Mouse (Mus musculus): ENCODE data around the gene Cdh23.

The Cdh23 gene

DNA sequence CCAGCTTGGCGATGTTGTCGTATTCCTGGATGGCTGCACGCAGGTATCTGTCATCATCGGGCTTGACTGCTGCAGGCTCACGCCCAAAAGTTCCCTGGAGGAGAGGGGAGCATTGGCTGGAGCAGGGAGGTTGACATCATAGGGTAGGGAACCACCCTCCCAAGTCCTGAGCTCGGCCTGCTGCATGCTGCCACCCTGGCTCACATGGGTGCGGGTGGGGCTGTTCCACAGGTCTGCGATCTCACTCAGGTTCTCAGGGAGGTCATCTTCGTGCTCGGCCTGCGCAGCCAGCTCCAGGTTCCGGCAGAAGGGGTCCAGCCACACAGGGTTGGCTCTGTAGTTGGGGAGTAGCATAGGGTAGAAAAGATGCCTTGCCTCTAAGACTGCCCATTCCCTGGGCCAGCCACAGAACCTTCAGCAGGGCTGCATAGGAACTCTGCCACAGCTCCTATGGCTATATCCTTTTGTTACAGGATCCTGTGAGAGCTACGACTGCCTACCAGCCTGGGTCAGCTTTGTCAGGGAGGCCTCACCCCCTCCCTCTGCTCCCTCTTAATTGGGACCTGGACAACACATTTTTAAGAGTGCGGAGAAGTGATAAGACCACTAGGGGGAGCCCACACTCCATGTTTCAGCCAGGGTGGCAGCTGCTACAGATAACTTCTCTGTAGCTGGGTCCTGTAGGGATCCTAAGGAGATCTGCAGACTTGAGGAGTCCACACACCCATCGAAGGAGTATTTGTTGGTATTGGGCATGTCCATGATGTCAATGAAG is 391.2 kb downstream of the Cdh23 start:
- DNase-seq = peak; percentile 86

DNA sequence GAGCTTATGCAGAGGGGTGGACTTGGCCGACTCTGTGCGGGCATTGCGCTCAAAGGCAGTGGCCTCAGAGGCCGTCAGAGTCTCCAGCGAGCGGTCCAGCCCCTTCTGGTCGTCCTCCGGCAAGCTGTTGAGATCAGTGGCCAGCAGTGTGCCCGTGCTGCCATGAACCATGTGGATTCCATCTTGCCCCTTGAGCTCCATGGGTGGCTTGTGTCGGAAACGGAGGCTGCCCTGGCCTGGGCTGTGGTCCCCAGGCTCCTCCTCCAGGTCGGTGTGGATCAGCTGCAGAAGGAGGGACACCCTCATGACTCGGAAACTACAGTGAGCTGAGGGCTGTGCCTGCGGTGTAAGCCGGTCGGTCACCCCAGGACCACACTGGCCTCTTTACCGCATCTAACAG is 392.9 kb downstream of the Cdh23 start:
- DNase-seq = no peak

- no peak for DNase-seq
Observed at GRCm38 (mm10) chr10:60299636-60300035, 396.7 kb downstream of the Cdh23 start.

- DNase-seq = peak; percentile 77
Observed at GRCm38 (mm10) chr10:60296027-60296426, 400.3 kb downstream of the Cdh23 start.

DNA sequence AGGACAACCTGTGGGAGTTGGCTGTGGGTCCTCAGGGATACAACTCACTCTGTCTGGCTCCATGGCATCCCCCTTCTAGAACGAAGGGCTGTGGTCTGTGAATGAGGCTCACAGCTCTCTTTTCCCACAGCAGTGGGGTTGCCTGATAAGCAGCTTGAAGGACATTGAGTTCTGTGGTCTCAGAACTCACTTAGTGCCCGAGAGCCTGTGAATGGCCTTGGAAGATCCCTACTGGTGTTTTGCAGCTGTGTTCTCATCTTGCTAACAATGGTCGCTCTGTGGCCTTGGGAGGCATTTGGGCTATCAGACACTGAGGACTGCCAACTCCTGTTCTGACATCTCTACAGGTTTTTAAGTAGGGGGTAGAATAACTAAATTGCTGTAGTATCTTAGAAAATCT is 400.9 kb downstream of the Cdh23 start:
- no peak for DNase-seq

DNA sequence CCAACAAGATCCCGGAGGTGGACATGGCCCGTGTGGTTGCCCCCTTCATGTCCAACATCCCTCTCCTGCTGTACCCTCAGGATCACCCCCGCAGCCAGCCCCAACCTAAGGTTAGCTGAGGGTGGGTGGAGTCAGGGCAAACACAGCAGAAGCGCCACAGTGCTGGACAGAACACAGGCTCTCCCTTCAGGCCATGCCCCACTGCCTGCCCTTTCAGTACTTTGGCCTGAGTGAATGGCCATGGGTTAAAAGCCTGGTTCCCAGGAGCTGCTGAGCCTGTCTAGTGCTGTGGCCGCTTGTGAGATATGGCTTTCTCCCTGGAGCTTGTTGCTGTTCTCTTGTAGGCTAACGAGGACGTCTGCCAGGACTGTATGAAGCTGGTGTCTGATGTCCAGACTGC is 401.7 kb downstream of the Cdh23 start:
- no peak for DNase-seq

DNA sequence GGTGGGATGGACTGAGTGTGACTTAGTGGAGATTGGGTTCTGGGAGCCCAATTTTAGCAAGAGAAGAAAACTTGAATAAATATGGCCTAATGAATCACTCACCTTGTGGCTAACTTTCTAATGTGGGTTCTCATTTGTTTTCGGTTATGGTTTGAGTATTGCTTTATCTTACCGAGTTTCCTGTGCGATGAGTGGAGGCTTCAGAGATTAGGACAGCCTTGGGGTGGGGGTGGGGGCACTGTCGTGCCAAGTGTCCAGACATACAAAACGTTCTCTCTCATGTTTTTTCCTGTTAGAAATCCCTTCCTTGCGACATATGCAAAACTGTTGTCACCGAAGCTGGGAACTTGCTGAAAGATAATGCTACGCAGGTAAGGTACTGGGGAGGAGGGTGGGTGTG is 404.1 kb downstream of the Cdh23 start:
- no peak for DNase-seq

DNA sequence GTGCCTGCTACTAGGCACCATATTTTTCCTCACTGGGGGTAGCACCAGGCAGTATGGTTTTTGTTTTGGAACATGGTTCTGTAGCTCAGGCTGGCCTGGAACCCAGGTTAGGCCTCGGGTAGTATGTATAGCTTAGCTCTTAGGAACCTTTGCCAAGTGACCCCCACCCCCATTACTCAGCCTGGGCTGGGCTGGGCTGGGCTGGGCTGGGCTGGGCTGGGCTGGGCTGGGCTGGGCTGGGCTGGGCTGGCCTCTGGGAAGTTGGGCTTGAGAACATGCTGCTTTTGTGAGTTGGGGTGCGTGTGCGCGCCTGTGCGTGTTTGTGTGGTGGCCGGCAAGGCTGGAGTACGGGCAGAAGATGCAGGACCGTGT is 405.6 kb downstream of the Cdh23 start:
- DNase-seq = no peak

- no peak for DNase-seq
Observed at GRCm38 (mm10) chr10:60290026-60290738, 406.1 kb downstream of the Cdh23 start.

GRCm38 (mm10) chr10:60289216-60289615 is 407.1 kb downstream of the Cdh23 start:
- DNase-seq = peak; percentile 49

DNA sequence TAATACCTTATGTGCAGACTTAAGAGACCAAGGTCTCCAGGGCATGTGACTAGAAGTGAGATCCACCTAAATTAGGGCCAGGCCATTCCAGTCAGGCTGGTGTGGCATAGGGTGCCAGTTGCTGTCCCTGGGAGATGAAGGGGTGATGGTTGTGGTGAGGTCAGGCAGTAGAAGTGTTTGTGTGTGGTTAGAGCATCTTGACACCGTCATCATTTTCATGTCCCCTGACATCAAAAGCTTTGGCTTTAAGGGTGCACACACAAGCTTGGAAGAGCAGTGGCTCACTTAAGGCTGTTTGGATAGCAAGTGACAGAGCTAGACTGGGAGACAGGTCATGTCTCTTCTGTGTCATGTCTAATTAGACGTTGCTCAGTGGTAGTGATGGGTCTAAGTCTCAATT is 408.6 kb downstream of the Cdh23 start:
- no peak for DNase-seq

DNA sequence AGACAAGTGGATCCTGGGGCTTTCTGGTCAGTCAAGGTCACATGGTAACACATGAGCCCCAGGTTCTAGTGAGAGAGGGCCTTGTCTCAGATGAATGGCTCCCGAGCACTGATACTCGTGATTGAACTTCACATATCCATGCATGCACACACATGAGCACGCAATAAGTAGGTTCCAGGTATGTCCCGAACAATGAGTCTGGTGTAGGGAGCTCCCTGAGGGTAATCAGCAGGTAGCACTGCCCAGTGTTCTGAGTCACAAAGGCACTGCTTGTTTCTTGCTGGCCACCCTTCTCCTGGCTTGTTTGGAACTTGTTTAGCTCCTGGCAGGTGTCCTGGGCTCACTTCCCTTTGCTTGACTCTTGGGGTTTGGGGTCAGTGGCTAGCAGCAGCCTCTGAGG is 409.1 kb downstream of the Cdh23 start:
- DNase-seq = no peak

- no peak for DNase-seq
Observed at GRCm38 (mm10) chr10:60286546-60286945, 409.7 kb downstream of the Cdh23 start.

DNA sequence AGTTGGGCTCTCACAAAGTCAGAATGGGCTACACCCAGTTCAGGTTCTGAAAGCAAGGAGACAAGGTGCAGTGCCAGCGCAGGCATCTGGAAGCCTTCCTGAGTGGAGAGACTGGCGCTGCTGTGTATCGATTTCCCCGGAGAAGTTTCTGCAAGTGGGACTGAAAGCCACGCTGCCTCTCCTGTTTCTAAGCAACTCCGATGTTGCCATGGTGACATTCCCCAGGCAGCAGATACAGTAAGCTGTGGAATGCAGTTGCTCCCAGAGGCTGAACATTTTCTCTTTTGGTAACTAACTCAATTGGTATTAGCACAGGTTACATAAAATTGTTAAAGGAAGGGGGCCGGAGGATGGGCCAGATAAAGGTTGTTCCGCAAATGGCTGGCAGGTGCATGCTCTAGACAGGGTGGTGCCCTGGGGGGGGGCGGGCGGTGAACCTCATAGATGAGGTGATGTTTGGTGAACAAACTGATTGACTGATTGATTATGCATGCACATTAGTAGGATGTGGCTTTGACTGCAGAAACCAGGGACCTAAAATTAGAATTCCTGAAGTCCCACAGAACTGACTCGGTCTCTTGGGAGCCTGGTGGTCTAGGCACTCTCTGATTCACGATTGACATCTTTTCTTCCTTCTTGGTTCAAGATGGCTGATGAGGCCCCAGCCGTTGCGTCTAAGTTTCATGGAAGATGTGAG is 410.5 kb downstream of the Cdh23 start:
- DNase-seq = peak; percentile 64

DNA sequence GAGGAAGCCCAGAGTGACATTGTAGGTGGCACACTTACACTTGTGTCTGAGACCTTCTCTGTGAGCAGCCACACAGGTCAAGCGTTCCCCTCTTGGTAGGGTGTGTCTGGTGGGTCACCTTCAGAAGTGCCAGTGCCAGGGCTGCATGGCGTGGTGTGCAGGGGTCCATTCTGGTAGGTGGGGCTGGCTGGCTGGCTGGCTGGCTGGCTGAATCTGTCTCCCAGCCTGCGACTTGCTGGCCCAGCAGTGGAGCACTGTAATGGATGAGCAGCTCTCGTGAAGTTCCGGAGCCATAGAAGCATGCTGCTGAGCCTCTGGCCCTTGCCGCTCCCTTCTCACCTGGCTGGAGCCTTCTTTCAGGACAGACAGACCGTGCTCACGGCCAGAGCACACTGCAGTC is 411.1 kb downstream of the Cdh23 start:
- no peak for DNase-seq

DNA sequence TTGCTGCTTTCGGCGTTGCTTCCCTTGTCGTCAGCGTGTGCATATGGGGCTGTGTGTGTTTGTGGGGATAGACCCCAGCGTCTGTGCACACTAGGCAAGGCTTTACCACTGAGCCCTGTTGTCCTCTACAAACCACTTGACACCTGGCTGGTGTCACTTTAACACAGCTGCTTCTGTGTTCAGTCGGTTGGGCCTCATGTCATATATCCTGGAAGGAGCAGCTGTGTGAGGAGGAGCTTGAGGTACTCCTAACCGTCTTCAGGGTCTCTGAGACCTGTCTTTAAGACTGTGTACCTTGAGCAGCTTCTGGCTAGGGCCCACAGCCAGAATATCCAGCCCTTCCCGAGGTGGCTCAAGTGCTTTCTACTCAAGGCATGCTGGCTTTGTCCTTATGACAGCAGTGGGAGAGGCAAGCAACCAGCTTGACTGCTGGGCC is 411.6 kb downstream of the Cdh23 start:
- no peak for DNase-seq

DNA sequence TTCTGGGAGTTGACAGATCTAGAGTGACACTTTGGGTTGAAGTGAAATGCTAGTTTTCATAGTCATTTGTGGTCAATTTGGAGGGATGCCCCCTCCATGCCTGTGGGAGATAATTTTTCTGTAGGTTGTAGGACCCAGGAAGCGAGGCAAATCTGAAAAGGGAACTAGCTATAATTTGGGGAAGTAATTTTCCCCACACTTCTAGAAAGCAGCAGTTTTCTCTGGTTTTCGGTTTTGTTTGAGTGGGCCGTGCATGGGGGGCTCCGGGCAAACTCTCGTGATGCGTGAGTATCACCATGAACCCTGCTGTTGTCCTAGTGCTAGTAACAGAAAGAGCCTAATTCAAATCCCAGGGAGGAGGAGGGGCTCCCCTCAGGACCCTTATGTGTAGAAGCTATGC is 412.0 kb downstream of the Cdh23 start:
- no peak for DNase-seq

DNA sequence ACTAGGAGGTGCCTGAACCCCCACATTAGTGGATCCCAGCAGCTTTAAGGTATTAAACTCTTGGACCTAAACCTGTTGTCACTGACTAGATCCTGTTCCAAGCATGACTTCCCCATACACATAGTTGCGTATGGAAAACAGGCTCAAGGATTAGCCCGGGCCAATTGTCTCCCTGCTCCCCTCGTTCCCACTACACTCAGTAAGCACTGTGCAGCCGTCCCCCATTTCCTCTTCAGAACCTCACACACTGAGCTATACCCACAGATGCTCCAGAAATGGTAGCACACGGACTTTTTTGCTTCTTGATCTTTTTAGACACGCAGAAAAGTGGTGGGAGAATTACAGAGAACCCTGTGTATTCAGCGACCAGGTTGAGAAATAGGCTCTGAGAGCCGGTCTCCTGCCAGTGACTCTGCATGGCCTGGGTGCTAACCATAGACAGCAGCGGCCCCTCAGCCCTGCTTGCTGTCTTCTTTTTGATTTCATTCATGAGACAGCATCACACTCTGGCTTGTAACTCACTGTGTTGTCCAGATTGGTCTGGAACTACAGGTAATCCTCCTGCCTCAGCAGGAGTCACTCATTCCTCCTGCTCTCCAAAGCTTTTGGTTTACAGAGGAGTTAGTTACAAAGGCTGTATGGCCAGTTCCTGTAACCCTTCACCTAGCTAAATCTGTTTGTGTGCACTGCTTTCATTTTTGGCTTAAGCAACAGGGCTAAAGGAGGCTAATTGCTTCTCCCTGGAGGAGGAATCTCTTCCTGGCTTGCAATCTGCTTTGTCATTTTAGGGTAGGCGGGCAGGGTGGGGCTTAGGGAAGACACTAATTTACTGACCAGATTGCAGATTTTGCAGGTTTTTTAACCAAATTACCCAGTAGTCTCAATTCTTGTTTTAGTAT is 413.9 kb downstream of the Cdh23 start:
- peak; percentile 43 for DNase-seq

DNA sequence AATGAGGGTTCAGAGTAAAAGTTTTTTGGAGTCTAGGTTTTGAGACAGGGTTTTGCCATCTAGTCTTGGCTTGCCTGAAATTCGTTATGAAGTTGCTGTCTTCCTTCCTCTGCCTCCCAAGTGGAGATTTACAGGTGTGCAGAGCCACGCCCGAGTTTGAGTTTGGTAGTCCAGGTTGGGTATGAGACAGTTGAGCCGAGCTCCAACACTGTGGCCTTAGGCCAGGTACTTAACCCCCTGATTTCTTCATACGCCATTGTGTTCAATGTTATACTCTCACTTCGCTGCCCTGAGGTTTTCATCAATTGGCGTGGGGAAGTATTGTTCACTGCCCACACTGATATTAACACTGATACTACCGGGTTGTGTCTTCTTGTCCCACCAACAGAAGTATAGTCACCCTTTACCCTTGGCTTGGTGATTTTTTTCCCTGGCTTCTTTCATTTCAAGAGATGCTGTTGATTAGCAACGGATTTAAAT is 414.7 kb downstream of the Cdh23 start:
- DNase-seq = no peak

GRCm38 (mm10) chr10:60280353-60280752 is 415.9 kb downstream of the Cdh23 start:
- no peak for DNase-seq

DNA sequence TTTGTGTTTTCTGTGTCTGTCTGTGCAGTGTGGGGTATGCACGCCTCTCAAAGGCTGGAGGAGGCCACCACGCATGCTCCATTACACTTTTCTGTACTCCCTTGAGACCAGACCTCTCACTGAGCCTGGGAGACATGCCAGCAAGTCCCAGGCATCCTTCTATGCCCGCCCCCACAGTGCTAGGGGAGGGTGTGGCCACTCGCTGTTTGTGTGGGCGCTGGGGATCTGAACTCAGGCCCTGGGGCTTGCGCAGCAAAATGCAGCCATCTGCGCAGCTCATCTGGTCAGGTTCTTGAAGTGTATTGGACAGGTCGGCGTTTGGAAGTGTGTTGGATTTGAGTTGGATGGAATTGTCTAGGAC is 416.4 kb downstream of the Cdh23 start:
- DNase-seq = peak; percentile 57

DNA sequence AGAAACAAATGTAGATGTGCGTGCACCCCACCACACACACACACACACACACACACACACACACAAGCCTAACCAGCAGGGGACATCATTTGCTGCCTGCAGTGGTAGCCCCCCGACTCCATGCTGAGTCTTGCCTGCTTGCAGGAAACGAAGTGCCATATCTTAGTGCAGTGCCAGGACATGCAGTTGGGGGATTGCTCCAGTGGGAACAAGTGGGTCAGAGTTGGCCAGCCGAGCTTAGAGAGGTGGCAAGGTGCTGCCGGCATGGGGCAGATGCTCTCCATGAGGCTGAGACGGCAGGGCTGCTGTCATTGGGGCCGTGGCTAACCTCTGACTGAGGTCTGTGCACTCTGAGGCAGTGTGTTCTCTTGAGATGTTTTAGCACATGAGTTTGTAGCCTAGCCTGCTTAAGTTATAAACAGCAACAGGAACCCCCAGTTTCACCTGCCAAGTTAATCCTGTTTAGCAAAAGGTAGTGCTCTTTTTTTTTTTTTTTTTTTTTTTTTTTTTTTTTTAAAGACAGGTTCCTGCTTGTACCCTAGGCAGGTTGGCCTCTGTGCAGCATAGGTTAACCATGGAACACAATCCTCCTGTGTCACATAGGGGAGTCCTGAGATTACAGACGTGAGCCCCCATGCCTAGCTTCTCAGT is 416.9 kb downstream of the Cdh23 start:
- no peak for DNase-seq

Data from lung, postnatal 10 days (tissue).